Mouse (Mus musculus) left cerebral cortex, adult 11 months (tissue): ENCODE data around the gene Naa35.

Source experiments
- DNase-seq: peaks from one replicate; pipeline ENCODE4 v3.0.0; 2022; ENCODE audit warnings: low spot score

Gene Naa35

GRCm38 (mm10) chr13:59671521-59671920, 86.5 kb downstream of the Naa35 start:
- DNase-seq, result no peak

- no peak for DNase-seq
Observed at GRCm38 (mm10) chr13:59672248-59672647, 87.2 kb downstream of the Naa35 start.

- no peak for DNase-seq
Observed at GRCm38 (mm10) chr13:59673597-59673996, 88.5 kb downstream of the Naa35 start.

GRCm38 (mm10) chr13:59674215-59674614, 89.2 kb downstream of the Naa35 start:
- no peak for DNase-seq

GRCm38 (mm10) chr13:59674761-59675150, 89.7 kb downstream of the Naa35 start:
- DNase-seq, result no peak

GRCm38 (mm10) chr13:59675151-59676011, 90.3 kb downstream of the Naa35 start, which contains the start of gene Golm1:
Gene Golm1 (minus strand): TSS chr13:59675811.
- DNase-seq, result no peak

GRCm38 (mm10) chr13:59676316-59677229, 91.5 kb downstream of the Naa35 start:
- no peak for DNase-seq

GRCm38 (mm10) chr13:59679306-59679705, 94.2 kb downstream of the Naa35 start:
- no peak for DNase-seq

GRCm38 (mm10) chr13:59679908-59680307, 94.8 kb downstream of the Naa35 start:
- no peak for DNase-seq

GRCm38 (mm10) chr13:59682629-59683028, 97.6 kb downstream of the Naa35 start:
- no peak for DNase-seq

- DNase-seq, result no peak
Observed at GRCm38 (mm10) chr13:59685236-59685635, 100.2 kb downstream of the Naa35 start.
